Mouse (Mus musculus) lung, postnatal 10 days (tissue): ENCODE measurements at regions not wholly inside any gene's neighbourhood (a gene's known extent, or its start where the extent isn't known, plus 50 kb on each side); places are given as distances from the start of the nearest gene placed in this dataset.
A peak's percentile ranks its signal among the peaks of the same experiment; 100 is the strongest.
"Not testable (repeated sequence)": the region's sequence is repeated elsewhere in the genome, so short reads cannot be mapped to it uniquely, and the experiment has no call there.

Source experiments
- DNase-seq: peaks from one replicate; pipeline ENCODE4 v3.0.0; 2021

DNA sequence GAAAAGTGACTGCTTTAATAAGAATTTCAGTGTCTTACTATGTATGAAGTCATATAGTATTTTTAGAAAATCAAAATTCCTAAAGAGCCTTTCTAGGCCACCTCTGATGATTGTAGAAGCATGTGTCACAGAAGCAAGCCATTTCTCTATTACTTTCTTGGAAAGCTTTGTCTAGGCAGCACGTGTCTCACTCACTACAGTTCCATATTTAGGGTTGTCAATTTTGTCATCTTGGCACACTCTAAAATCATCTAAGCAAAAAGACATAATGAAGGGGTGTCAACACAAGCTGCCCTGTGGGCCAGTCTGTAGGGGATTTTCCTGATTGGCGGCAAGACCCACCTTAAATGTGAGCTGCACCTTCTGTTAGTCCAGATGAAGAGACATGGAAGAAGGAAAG lies 723.1 kb upstream of the Brinp1 start:
- DNase-seq, result no peak

- DNase-seq, result no peak
Observed at GRCm38 (mm10) chr4:69673456-69673855, 719.3 kb upstream of the Brinp1 start.

- no peak for DNase-seq
Observed at GRCm38 (mm10) chr4:69628908-69629307, 674.7 kb upstream of the Brinp1 start.

GRCm38 (mm10) chr4:69626426-69626825 lies 672.2 kb upstream of the Brinp1 start:
- DNase-seq, result not testable (repeated sequence)

DNA sequence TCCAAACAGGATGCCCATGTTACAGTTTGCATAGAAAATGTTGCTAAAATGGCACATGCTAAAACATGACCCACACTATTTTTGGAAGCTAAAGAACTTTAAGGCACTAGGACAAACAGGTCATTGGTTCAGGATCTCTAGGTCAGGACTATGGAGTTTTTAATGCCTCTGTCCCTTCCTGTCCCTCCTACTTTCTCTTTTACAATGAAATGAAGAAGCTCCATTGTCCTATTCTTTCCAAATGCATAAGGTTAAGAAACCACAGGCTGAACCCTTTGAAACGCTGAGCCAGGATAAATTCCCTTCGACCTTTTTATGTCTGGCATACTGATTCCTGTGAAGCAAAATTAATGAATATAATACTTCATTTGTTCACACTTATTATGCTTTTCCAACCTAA lies 671.6 kb upstream of the Brinp1 start:
- no peak for DNase-seq

DNA sequence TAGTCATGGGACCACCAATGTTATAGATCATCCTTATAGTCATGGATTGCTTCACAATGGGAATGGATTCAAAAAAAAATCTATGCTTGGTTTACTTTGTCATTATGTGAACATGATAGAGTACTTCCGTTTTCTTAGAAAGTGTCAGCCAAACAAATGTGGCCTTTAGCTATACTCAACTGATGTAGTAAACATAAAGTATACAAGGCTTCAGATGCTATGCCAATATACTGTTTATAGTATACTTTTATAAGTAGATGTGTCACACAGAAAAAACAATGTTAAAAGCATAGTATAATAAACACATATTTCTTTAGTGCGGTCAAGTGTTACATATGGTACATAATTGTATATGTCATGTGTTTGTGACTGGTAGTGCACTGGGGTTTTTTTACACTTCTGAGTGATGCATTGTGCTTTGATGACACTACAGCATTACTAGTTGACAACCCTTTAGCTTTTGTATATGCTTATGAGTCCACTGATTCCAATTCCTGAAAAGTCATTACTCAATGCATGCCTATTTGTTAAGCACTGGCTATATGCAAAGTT lies 666.9 kb upstream of the Brinp1 start:
- no peak for DNase-seq

DNA sequence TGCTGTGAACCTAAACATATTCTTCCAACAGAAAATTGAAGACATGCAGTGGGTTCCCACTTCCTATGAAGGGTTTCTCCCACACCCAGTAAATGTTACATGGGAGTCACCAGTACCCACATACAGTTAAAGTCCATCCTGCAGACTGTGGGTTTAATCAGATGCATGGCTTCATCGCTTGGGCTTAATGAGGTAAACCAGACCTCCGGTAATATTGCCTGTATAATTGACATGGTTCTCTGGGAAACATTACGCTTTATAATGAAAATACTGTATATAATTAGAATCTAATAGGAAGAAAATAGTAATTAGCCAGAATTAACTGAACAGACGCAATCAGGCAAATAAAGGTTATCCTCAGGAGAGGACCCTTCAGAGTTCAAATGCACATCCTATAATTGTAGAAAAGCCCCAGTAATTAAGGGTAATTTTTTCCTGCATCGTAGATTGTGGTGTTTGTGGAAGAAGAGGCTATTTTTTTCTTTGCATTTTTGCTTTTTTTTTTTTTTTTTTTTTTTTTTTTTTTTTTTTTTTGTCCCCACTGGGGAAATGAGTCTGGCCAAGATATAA lies 664.0 kb upstream of the Brinp1 start:
- DNase-seq, result no peak

GRCm38 (mm10) chr4:69614901-69615300 lies 660.7 kb upstream of the Brinp1 start:
- DNase-seq, result peak; percentile 55

DNA sequence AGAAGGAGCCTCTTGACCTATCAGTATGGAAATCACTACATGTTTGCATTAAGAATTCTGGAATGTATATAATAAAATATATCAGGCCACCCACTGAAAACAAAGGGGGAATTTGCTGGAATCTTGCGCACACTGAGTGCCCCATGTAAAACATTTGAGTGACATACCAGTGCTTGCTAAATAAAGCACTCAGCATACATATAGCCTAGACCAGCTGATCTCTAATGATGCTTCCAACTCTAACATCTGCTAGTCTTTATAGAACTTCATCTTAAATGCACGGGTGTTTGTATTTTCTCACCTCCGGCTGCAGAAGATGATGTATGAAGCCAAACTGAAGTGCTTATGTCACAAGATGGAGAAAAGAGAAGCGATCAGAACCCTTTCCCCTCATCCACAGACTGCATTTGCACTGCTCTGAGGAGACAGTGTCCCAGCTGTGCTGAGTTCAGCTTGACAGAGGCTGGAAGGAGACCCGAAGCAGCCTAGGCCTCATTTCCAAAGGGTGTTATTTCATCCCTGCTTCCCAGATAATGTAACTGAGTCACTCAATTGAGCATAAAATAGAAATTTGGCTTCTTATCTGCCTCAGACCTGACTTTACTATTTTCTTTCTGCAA lies 657.6 kb upstream of the Brinp1 start:
- DNase-seq, result no peak

- DNase-seq, result no peak
Observed at GRCm38 (mm10) chr4:69608885-69609284, 654.7 kb upstream of the Brinp1 start.

DNA sequence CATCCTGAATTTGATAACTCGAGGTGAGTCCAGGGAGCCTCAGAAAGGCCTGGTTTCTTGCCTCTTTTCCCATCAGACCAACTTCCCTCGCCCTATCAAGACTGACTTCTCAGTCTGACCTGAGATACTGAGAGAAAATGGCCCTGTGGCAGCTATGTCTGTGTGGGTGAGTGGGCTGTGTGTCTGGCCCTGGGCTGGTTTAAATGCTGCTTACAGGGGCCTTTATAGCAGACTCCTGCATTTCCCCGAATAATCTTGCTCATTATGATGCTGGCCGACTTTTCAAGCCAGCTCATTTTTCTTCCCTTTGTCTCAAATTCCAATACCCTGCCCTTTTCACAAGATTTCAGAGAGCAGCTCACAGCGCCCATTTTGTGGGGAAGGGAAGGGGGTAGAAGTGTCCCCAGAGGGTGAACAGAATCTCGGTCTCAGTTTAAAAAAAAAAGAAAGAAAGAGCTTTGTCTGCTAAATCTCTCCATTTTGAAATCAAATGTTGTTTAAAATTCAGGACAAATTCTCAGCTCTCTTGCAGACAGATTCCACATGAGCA lies 642.9 kb upstream of the Brinp1 start:
- no peak for DNase-seq

DNA sequence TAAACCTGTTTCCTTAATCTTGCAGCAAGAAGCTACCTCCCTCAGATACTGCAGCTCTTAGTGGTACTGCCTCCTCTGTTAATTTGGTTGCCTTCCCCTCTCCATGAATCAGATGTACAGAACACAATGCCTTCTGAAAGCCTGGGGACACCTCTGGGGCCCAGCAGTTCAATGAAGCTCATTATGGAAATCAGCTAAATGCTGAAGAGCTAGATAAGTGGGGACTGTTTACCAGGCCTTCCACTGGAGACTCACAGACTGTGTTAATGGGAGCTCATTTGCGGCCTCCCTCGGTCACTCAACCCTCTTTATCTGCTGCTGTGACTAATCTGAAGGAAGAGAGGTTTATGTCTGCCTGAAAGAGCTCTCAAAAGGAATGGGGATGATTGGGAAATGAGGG lies 639.8 kb upstream of the Brinp1 start:
- no peak for DNase-seq

GRCm38 (mm10) chr4:69576256-69576655 lies 622.1 kb upstream of the Brinp1 start:
- peak; percentile 28 for DNase-seq

- no peak for DNase-seq
Observed at GRCm38 (mm10) chr4:69548104-69548503, 593.9 kb upstream of the Brinp1 start.

GRCm38 (mm10) chr4:69538172-69538908 lies 584.1 kb upstream of the Brinp1 start:
- DNase-seq, result peak; percentile 61

GRCm38 (mm10) chr4:69533107-69533506 lies 578.9 kb upstream of the Brinp1 start:
- no peak for DNase-seq

- no peak for DNase-seq
Observed at GRCm38 (mm10) chr4:69523112-69523511, 568.9 kb upstream of the Brinp1 start.

DNA sequence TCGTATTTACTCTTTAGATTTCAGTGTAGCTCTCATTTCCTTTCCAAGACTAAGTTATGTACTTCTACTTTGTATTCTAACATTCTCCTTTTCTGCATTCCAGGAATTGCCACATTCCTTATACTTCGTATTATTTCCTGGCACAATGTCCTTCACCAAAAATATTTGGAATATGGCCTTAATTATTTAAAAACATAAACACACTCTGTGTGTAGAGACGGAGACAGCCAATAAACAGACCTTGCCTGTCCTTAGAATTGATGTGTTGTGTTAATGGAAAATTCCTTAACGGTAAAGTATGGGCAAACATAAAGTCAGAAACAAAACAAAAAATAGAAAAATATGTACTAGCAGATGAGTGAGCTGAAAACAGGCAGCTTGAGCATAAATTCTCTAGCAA lies 554.1 kb upstream of the Brinp1 start:
- DNase-seq, result no peak

GRCm38 (mm10) chr4:69471200-69471599 lies 517.0 kb upstream of the Brinp1 start:
- DNase-seq, result no peak

- DNase-seq, result no peak
Observed at GRCm38 (mm10) chr4:69459990-69460389, 505.8 kb upstream of the Brinp1 start.

DNA sequence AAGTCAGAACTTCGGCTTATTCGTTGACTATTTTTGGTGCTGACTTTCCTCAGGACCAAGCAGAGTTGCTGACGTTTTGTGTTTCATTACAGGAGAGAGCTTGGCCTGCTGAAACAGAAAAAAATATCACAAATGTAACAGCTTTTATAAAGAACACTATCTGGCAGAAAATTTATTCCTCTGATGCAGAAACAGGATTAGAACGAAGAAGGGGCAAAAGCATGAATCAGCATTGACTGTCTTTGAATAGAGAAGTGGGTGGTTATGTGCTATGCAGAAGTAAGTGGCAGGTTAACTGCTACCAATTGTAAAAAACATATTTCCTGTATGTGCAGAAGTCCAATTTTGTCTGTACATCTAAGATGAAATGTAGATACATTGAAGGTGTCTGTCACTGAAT lies 502.2 kb upstream of the Brinp1 start:
- no peak for DNase-seq

GRCm38 (mm10) chr4:69446161-69446560 lies 492.0 kb upstream of the Brinp1 start:
- no peak for DNase-seq

DNA sequence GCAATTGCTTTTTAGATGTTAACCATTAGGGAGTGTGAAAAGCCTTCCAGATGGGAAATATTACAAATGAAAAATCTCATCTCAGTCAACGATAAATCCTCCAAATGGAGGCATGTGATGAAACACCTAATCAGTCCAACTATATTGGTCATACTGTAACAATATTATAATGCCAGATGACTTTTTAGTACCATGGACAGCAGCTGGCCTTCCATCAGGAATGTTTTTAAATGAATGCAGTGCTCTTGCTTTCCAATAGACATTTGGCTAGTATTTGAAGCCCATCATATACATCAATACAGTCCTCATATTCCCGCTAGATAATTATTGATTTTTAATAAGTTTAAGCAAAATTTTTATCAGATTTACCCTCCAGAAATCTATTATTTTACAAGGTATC lies 489.8 kb upstream of the Brinp1 start:
- DNase-seq, result peak; percentile 26

DNA sequence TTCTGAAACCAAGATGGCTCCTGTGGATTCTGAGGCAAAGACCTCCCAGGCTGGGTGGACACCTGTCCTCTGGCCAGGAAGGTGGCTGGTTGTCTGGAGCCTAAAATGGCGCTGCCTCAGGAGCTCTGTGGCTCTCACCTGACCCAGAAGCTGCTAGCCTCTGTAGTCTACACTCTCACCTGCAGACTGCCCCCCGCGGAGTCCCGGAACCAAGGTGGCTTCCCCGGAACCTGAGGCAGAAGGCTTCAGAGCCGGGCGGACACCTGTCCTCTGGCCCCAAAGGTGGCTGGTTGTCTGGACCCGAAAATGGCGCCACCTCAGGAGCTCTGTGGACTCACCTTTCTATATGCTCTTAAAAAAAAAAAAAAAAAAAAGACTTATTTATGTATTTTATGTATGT lies 481.2 kb upstream of the Brinp1 start:
- no peak for DNase-seq
